Mouse (Mus musculus): ENCODE results near the gene Cc2d2a. TPM values are rescaled to one million over a fixed set of nuclear protein-coding genes. Genes with fewer than 3 reads are reported as not detected.

Gene Cc2d2a
- 7.2 and 8.6 TPM in 2 replicates for polyA plus RNA-seq (2014; fragmentation: Nextera tagmentation; extraction: Ambion mirVana)

GRCm38 (mm10) chr5:43661997-43662961 is at the start of gene Cc2d2a:
Cc2d2a (plus strand) TSS chr5:43662346.
- peak within 1 kb of the TSS; percentile 37 for H3K4me3 ChIP-seq (ENCODE audit: low read depth, low read length)
- no peaks in the 10 kb centered on the region for H3K27me3 ChIP-seq (ENCODE audit: control insufficient read depth, insufficient read depth, low read length)
- 6% methylated on average over 19 of the region's 19 CpGs for WGBS
- ATAC-seq (ENCODE audit: low read depth) = peak; percentile 83
- H3K4me1 ChIP-seq (ENCODE audit: control insufficient read depth, insufficient read depth, low read length) = peaks cover 16% of the 10 kb centered on the region; the same call in 1 of the 2 replicates
- H3K9ac ChIP-seq (replicated peaks; ENCODE audit: low read depth, low read length) = peak within 1 kb of the TSS; percentile 42
- H3K36me3 ChIP-seq (ENCODE audit: control insufficient read depth, insufficient read depth, low read length) = no peaks in the 10 kb centered on the region
- peak within 1 kb of the TSS; percentile 87 for H3K27ac ChIP-seq (ENCODE audit: low read depth, low read length)
- peak within 1 kb of the TSS; percentile 55 for H3K4me2 ChIP-seq (ENCODE audit: low read depth, low read length)
- H3K9me3 ChIP-seq (ENCODE audit: control insufficient read depth, low read length) = no peaks in the 10 kb centered on the region

GRCm38 (mm10) chr5:43621575-43622299 is 40.4 kb upstream of the Cc2d2a start:
- Histone ChIP-seq H3K36me3 (ENCODE audit: control insufficient read depth, insufficient read depth, low read length) (no peaks in the 10 kb centered on the region), H3K27ac (ENCODE audit: low read depth, low read length) (no peak overlapping the region), H3K4me2 (ENCODE audit: low read depth, low read length) (no peak overlapping the region), H3K4me3 (ENCODE audit: low read depth, low read length) (no peak overlapping the region), H3K9ac (replicated peaks; ENCODE audit: low read depth, low read length) (no peak overlapping the region), H3K4me1 (ENCODE audit: control insufficient read depth, insufficient read depth, low read length) (no peaks in the 10 kb centered on the region; the same call in 1 of the 2 replicates), H3K27me3 (ENCODE audit: control insufficient read depth, insufficient read depth, low read length) (no peaks in the 10 kb centered on the region), H3K9me3 (ENCODE audit: control insufficient read depth, low read length) (no peaks in the 10 kb centered on the region)
- WGBS = 48% methylated on average over 7 of the region's 7 CpGs
- peak; percentile 75; the same call in 1 of the 2 replicates for ATAC-seq (ENCODE audit: low read depth)

GRCm38 (mm10) chr5:43625407-43625806 is 36.7 kb upstream of the Cc2d2a start:
- H3K27ac ChIP-seq (ENCODE audit: low read depth, low read length) = no peak overlapping the region
- no peaks in the 10 kb centered on the region for H3K27me3 ChIP-seq (ENCODE audit: control insufficient read depth, insufficient read depth, low read length)
- 68% methylated on average over 4 of the region's 4 CpGs for WGBS

GRCm38 (mm10) chr5:43634071-43634601 is 28.0 kb upstream of the Cc2d2a start:
- H3K9me3 ChIP-seq (ENCODE audit: control insufficient read depth, low read length) = no peaks in the 10 kb centered on the region
- no peaks in the 10 kb centered on the region for H3K27me3 ChIP-seq (ENCODE audit: control insufficient read depth, insufficient read depth, low read length)
- H3K27ac ChIP-seq (ENCODE audit: low read depth, low read length) = no peak overlapping the region
- H3K4me3 ChIP-seq (ENCODE audit: low read depth, low read length) = no peak overlapping the region
- WGBS = 90% methylated on average over 5 of the region's 5 CpGs
- H3K9ac ChIP-seq (replicated peaks; ENCODE audit: low read depth, low read length) = no peak overlapping the region
- H3K4me2 ChIP-seq (ENCODE audit: low read depth, low read length) = no peak overlapping the region
- ATAC-seq (ENCODE audit: low read depth) = peak; percentile 69
- H3K36me3 ChIP-seq (ENCODE audit: control insufficient read depth, insufficient read depth, low read length) = no peaks in the 10 kb centered on the region
- H3K4me1 ChIP-seq (ENCODE audit: control insufficient read depth, insufficient read depth, low read length) = no peaks in the 10 kb centered on the region

More at GRCm38 (mm10) chr5:43625407-43625806, 36.7 kb upstream of the Cc2d2a start:
- H3K9me3 ChIP-seq (ENCODE audit: control insufficient read depth, low read length) = no peaks in the 10 kb centered on the region
- no peak overlapping the region for H3K9ac ChIP-seq (replicated peaks; ENCODE audit: low read depth, low read length)
- no peaks in the 10 kb centered on the region; the same call in 1 of the 2 replicates for H3K4me1 ChIP-seq (ENCODE audit: control insufficient read depth, insufficient read depth, low read length)
- no peak overlapping the region for H3K4me2 ChIP-seq (ENCODE audit: low read depth, low read length)
- H3K4me3 ChIP-seq (ENCODE audit: low read depth, low read length) = no peak overlapping the region
- H3K36me3 ChIP-seq (ENCODE audit: control insufficient read depth, insufficient read depth, low read length) = no peaks in the 10 kb centered on the region
- no peak for ATAC-seq (ENCODE audit: low read depth)

GRCm38 (mm10) chr5:43634602-43635081 is 27.5 kb upstream of the Cc2d2a start:
- Histone ChIP-seq H3K4me2 (ENCODE audit: low read depth, low read length) (no peak overlapping the region), H3K27me3 (ENCODE audit: control insufficient read depth, insufficient read depth, low read length) (no peaks in the 10 kb centered on the region), H3K27ac (ENCODE audit: low read depth, low read length) (no peak overlapping the region), H3K4me1 (ENCODE audit: control insufficient read depth, insufficient read depth, low read length) (no peaks in the 10 kb centered on the region), H3K9ac (replicated peaks; ENCODE audit: low read depth, low read length) (no peak overlapping the region), H3K36me3 (ENCODE audit: control insufficient read depth, insufficient read depth, low read length) (no peaks in the 10 kb centered on the region), H3K4me3 (ENCODE audit: low read depth, low read length) (no peak overlapping the region), H3K9me3 (ENCODE audit: control insufficient read depth, low read length) (no peaks in the 10 kb centered on the region)
- peak; percentile 85 for ATAC-seq (ENCODE audit: low read depth)
- 34% methylated on average over 9 of the region's 9 CpGs for whole genome bisulfite sequencing

GRCm38 (mm10) chr5:43645020-43645419 is 17.1 kb upstream of the Cc2d2a start:
- ATAC-seq (ENCODE audit: low read depth) = no peak
- Histone ChIP-seq H3K36me3 (ENCODE audit: control insufficient read depth, insufficient read depth, low read length) (no peaks in the 10 kb centered on the region), H3K4me3 (ENCODE audit: low read depth, low read length) (no peak overlapping the region), H3K4me1 (ENCODE audit: control insufficient read depth, insufficient read depth, low read length) (no peaks in the 10 kb centered on the region), H3K27me3 (ENCODE audit: control insufficient read depth, insufficient read depth, low read length) (no peaks in the 10 kb centered on the region), H3K9me3 (ENCODE audit: control insufficient read depth, low read length) (no peaks in the 10 kb centered on the region), H3K27ac (ENCODE audit: low read depth, low read length) (no peak overlapping the region), H3K9ac (replicated peaks; ENCODE audit: low read depth, low read length) (no peak overlapping the region), H3K4me2 (ENCODE audit: low read depth, low read length) (no peak overlapping the region)
- 44% methylated on average over 4 of the region's 4 CpGs for WGBS

- Histone ChIP-seq H3K36me3 (ENCODE audit: control insufficient read depth, insufficient read depth, low read length) (no peaks in the 10 kb centered on the region), H3K4me2 (ENCODE audit: low read depth, low read length) (no peak overlapping the region), H3K9ac (replicated peaks; ENCODE audit: low read depth, low read length) (no peak overlapping the region), H3K4me1 (ENCODE audit: control insufficient read depth, insufficient read depth, low read length) (no peaks in the 10 kb centered on the region), H3K9me3 (ENCODE audit: control insufficient read depth, low read length) (no peaks in the 10 kb centered on the region), H3K27me3 (ENCODE audit: control insufficient read depth, insufficient read depth, low read length) (no peaks in the 10 kb centered on the region), H3K4me3 (ENCODE audit: low read depth, low read length) (no peak overlapping the region), H3K27ac (ENCODE audit: low read depth, low read length) (no peak overlapping the region)
- ATAC-seq (ENCODE audit: low read depth) = no peak; the same call in 1 of the 2 replicates
- 73% methylated on average over 12 of the region's 12 CpGs for WGBS
Measured at GRCm38 (mm10) chr5:43647098-43647774, 14.9 kb upstream of the Cc2d2a start.

GRCm38 (mm10) chr5:43661498-43661897 is 648 bp upstream of the Cc2d2a start:
- ATAC-seq (ENCODE audit: low read depth) = no peak
- H3K4me1 ChIP-seq (ENCODE audit: control insufficient read depth, insufficient read depth, low read length) = peaks cover 16% of the 10 kb centered on the region; the same call in 1 of the 2 replicates
- H3K27ac ChIP-seq (ENCODE audit: low read depth, low read length) = peak overlapping the region; percentile 87; the same call in 1 of the 2 replicates
- WGBS = 98% methylated on average over 3 of the region's 3 CpGs
- H3K9me3 ChIP-seq (ENCODE audit: control insufficient read depth, low read length) = no peaks in the 10 kb centered on the region
- H3K4me2 ChIP-seq (ENCODE audit: low read depth, low read length) = peak overlapping the region; percentile 55; the same call in 1 of the 2 replicates
- H3K36me3 ChIP-seq (ENCODE audit: control insufficient read depth, insufficient read depth, low read length) = no peaks in the 10 kb centered on the region
- H3K27me3 ChIP-seq (ENCODE audit: control insufficient read depth, insufficient read depth, low read length) = no peaks in the 10 kb centered on the region
- H3K9ac ChIP-seq (replicated peaks; ENCODE audit: low read depth, low read length) = no peak overlapping the region
- no peak overlapping the region for H3K4me3 ChIP-seq (ENCODE audit: low read depth, low read length)

All from neural tube, embryonic 14.5 days (tissue).